Mouse (Mus musculus) spleen, embryonic (tissue): ENCODE measurements around the gene Slpi.
"Not testable (repeated sequence)": the region's sequence is repeated elsewhere in the genome, so short reads cannot be mapped to it uniquely, and the experiment has no call there.

Experiments
- CTCF ChIA-PET: fragments of 350-600 bp; sonication (Branson Sonifier 250); formaldehyde crosslinking; loops from one replicate; lab custom pipeline; 2022; lab: Charles Lee

Slpi gene

DNA sequence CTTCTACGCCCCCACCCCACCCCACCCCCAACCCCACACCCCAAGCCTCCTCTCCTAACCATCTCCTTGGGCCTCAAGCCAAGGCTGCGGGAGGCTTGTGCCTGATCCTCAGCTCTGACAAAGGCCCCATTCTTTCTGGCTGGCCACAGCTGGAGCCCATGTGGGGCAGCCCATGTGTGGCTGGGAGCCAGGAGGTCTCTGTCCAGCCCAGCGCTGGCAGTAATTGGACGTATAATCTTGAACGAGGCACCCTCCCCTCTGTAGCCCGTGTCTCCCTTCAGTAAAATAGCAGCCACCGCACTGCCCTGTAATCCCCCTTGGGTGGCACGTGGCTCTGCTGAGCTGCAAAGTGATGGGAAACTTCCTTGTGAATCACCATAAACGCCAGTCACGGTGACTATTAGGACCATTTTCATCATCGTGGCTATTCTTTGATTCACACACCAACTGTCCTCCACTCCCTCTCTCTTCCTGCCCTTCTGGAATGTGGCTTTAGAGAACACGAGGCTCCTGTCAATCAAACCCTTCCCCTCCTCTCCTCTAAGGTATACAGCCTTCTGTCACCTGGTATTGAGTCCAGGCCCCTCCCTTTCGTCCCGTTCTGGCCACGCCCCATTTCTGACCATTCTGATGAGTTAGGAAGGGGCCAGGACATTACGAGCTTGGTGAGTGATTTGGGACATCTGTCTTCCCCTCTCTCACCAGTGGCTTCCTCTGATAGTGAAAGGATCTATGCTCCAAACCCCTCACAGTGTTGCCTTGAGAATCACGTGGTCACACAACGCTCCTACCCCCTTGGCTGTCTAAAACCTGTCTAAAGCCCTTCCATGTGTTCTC lies 2.8 kb downstream of the Slpi start:
- CTCF ChIA-PET, result no interaction called here

- CTCF ChIA-PET, result interaction anchor here (0.8 to 1.0 kb wide), 2 partner anchors 8 to 23 kb away, joined by 3 read pairs; no protein-coding TSS in a partner anchor
Measured at GRCm38 (mm10) chr2:164383656-164384399, 5.1 kb downstream of the Slpi start.

DNA sequence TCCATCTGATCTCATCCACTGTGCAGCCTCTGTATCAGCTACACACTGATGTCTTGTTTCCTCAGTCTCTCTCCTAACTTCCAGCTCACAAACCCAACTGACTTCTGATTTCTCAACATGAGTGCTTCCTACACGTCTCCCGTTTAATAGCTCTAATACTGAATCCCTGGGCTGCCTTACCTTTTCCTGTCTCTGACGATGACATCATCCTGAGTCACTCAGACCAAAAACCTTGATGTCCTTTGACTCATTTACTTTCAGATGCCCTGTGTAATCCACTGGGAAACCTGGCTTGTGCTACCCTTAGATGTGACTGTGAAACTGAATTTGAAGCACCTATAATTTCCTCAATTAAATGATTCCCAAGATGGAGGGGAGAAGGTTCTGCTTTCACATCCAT lies 5.9 kb downstream of the Slpi start:
- CTCF ChIA-PET, result no interaction called here

GRCm38 (mm10) chr2:164381726-164382125 lies 7.2 kb downstream of the Slpi start:
- CTCF ChIA-PET, result no interaction called here

DNA sequence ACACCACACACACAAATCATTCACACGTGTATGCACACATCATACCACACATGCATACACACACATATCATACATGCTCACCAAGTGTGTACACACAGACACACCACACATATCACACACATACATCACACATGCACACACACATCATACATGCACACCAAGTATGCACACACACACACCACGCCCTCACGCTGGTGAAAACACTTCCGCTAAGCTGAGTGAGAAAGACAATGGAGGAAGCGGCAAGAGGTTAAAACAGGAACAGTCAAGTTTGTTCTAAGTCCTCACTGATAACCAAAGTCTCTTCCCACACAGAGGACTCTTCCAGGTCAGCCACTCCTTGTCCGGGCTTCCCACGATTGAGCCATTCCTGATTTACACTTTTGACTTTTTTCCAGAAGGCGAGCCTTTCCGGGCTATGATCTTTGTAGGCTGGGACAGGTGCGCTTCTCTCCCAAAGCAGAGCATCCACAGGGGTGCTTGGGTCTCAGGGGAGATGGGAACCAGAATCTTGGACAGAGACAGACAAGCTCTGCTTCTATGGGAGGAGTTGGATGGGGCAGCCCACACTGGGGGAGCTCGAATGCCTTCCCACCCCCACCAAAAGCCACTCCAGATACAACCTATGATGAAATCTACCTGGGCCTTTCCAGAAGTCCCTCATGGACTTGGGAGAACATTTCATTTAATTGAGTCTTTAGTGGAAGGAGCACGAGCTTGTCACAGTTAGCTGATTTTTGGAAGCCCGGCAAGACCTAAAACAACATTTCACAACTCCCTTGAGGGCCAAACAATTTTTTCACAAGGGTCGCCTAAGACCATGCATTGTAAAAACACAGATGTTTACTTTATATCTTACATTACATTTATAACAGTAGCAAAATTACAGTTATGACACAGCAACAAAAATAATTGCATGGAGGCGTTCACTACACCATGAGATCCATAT lies 11.1 kb downstream of the Slpi start:
- CTCF ChIA-PET, result interaction anchor here (0.6 kb wide), 1 partner anchor 170 kb away, joined by 4 read pairs; no protein-coding TSS in a partner anchor

- CTCF ChIA-PET, result interaction anchor here (1.0 kb wide), 1 partner anchor 16 kb away, joined by 3 read pairs; no protein-coding TSS in a partner anchor
Measured at GRCm38 (mm10) chr2:164373187-164373586, 15.7 kb downstream of the Slpi start.

DNA sequence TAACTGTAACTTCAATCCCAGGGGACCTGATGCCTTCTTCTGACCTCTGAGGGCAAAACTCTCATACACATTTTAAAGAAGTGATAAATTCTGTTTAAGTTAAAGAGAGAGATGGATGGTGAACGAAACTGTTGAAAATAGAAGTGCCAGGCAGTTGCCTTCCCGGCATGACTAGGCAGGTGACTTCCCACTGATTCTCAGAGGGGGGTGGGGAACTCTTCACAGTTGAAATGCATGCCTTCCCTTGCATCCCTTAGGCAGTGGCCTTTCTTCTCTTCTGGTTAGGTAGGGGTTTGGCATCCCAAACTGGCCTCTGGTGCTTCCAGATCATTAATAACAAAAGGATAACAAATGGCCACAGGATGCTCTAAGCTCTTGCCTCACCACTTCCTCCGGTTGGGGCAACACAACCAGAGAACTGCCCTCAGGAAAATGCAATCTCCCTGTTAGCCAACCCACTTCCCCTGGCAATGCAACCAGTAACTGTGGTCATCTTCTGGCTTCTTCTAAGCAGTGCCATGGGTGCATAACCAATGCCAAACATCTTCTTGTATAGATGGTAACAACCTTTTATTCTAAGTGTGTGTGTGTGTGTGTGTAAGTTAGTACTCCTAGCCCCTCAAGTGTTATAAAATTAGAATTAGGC lies 16.4 kb downstream of the Slpi start:
- CTCF ChIA-PET, result interaction anchor here (0.7 kb wide), 1 partner anchor 75 kb away, joined by 3 read pairs; no protein-coding TSS in a partner anchor

DNA sequence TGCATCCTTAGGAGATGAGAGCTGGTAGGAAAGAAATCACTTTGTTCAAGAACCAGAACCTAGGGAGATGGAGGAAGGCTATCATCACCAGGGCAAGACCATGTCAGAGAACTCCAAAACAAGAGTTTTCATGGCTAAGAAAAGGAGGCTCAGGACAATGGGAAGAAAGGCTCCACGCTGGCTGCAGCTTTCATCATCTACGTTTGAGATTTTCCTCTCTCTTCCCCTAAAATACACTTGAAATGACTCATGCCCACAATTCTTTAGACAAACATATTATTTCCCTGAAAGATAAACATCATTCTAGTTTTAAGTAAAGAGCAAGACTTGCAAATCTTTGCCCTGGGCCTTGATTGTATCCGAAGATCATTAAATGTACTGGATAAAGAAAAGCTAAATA lies 17.5 kb downstream of the Slpi start:
- CTCF ChIA-PET, result interaction anchor here (0.7 kb wide), 1 partner anchor 1469 kb away, joined by 3 read pairs; no protein-coding TSS in a partner anchor

DNA sequence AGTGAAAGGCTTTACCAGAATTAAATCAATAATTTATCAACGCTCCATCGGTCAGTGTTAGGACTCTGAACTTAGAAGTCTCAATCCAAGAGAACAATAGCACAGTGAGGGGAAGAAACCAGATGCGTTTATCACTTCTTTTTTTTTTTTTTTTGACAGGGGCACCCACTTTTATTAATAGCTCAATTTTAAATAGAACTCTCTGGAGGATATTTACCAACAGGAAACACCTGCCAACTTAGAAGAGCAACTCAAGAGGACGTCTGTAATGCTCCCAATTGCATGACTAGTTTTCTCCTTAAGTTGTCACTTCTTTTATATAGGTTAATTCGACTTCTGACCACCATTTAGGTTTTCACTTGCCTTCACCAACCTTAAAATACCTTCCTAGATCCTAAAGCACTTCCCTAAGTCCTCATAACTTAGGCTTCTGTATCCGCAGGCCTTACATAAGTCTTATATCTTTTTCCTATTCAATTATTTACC lies 20.2 kb downstream of the Slpi start:
- CTCF ChIA-PET, result interaction anchor here (0.7 to 1.9 kb wide), 2 partner anchors 21 to 24 kb away, joined by 5 to 14 read pairs; no protein-coding TSS in a partner anchor

DNA sequence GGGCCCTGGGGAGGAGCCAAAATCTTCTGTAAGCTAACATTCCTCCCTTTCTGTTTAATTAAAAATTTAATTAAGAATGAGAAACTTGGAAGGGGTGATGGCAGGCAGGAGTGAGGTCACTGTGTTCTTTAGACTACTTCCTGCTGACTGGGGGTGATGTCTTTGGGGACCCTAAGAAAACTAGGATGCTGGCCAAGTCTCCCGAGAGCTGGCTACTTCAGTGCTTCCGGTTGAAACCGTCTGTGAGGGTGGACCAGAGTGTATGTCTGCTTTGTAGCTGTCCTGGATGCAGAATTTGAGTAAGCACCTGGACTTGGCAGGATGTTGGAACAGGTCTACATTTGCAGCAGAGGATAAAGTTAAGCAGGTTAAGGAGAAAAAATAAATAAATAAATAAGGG lies 21.9 kb downstream of the Slpi start:
- CTCF ChIA-PET, result interaction anchor here (0.7 to 1.9 kb wide), 4 partner anchors 8 to 515 kb away, joined by 4 to 5 read pairs (median 5); no protein-coding TSS in a partner anchor

GRCm38 (mm10) chr2:164360974-164361657 lies 27.8 kb downstream of the Slpi start:
- CTCF ChIA-PET, result no interaction called here

- CTCF ChIA-PET, result interaction anchor here (1.4 kb wide), 1 partner anchor 8 kb away, joined by 4 read pairs; no protein-coding TSS in a partner anchor
Measured at GRCm38 (mm10) chr2:164359668-164360067, 29.2 kb downstream of the Slpi start.

GRCm38 (mm10) chr2:164359031-164359430 lies 29.9 kb downstream of the Slpi start:
- CTCF ChIA-PET, result interaction anchor here (0.7 to 1.4 kb wide), 3 partner anchors 9 to 502 kb away, joined by 3 to 4 read pairs (median 3); no protein-coding TSS in a partner anchor

DNA sequence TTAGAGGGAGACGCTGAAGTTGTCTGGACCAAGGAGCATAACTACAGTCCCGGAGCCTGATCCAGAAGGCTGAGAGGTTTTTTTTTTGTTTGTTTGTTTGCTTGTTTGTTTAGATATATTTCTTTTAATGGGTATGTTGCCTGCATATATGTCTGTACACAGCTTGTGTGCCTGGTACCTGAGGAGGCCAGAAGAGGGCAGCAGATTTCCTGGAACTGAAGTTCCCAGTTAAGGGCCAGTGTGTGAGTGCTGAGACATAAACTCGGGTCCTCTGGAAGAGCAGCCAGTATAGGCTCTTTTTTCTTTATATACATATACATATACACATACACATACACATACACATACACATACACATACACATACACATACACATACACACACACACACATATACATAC lies 30.5 kb downstream of the Slpi start:
- CTCF ChIA-PET, result interaction anchor here (1.4 kb wide), 1 partner anchor 9 kb away, joined by 4 read pairs; no protein-coding TSS in a partner anchor

- CTCF ChIA-PET, result interaction anchor here (0.8 kb wide), 1 partner anchor 34 kb away, joined by 4 read pairs; no protein-coding TSS in a partner anchor
Measured at GRCm38 (mm10) chr2:164356177-164356967, 32.5 kb downstream of the Slpi start.

DNA sequence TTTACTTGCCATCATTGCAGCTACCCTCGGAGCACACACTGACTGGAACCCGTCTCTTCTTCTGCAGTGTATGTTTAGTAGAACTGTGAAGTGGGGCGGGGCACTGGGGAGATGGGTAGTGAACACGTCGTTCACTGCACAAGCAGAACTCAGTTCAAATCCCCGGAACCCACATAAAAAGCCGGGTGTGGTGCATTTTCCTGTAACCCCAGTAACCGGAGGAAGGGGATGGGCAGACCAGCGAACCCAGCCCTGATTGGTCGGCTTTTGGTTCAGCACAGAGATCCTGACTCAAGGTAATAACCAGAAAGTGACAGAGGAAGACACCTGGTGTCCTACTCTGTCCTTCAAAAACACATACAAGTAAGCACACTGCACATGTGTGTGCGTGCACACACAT lies 35.5 kb downstream of the Slpi start:
- CTCF ChIA-PET, result no interaction called here

- CTCF ChIA-PET, result no interaction called here
Measured at GRCm38 (mm10) chr2:164352697-164353096, 36.2 kb downstream of the Slpi start.

DNA sequence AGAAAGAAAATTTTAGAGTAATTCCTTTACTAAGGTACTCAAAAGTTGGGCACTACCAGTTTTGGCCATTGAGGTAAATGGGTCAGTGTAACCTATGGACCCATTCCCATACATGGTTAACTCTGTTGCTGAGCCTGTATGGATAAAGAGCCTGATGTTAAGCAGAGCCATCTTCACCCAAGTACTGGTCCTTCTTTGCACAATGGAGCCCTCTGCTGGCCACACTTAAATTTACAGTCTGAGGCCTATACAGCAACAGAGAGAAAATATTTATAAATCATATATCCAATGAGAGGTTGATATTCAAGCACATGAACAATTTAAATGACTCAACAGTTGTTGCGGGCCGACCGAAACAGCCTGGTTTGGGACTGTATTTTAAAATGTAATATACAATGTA lies 39.9 kb downstream of the Slpi start:
- CTCF ChIA-PET, result no interaction called here

GRCm38 (mm10) chr2:164347697-164348096 lies 41.2 kb downstream of the Slpi start:
- CTCF ChIA-PET, result not testable (repeated sequence)
